Mouse (Mus musculus): ENCODE measurements at regions not wholly inside any gene's neighbourhood (a gene's known extent, or its start where the extent isn't known, plus 50 kb on each side); places are given as distances from the start of the nearest gene placed in this dataset.

GRCm38 (mm10) chr8:126696346-126697010, 102.7 kb upstream of the Irf2bp2 start:
- ATAC-seq (replicated peaks; ENCODE audit: low read depth, poor library complexity, severe bottlenecking), result peak; percentile 33

- ATAC-seq (replicated peaks; ENCODE audit: low read depth, poor library complexity, severe bottlenecking), result no peak
Observed at GRCm38 (mm10) chr8:126694370-126694769, 100.6 kb upstream of the Irf2bp2 start.

- peak; percentile 54 for ATAC-seq (replicated peaks; ENCODE audit: low read depth, poor library complexity, severe bottlenecking)
Observed at GRCm38 (mm10) chr8:126693642-126694041, 99.9 kb upstream of the Irf2bp2 start.

- ATAC-seq (replicated peaks; ENCODE audit: low read depth, poor library complexity, severe bottlenecking), result no peak
Observed at GRCm38 (mm10) chr8:126692711-126693110, 98.9 kb upstream of the Irf2bp2 start.

- ATAC-seq (replicated peaks; ENCODE audit: low read depth, poor library complexity, severe bottlenecking), result no peak
Observed at GRCm38 (mm10) chr8:126692263-126692662, 98.5 kb upstream of the Irf2bp2 start.

- no peak for ATAC-seq (replicated peaks; ENCODE audit: low read depth, poor library complexity, severe bottlenecking)
Observed at GRCm38 (mm10) chr8:126688450-126688849, 94.7 kb upstream of the Irf2bp2 start.

GRCm38 (mm10) chr8:126688014-126688413, 94.2 kb upstream of the Irf2bp2 start:
- no peak for ATAC-seq (replicated peaks; ENCODE audit: low read depth, poor library complexity, severe bottlenecking)

GRCm38 (mm10) chr8:126686827-126687226, 93.0 kb upstream of the Irf2bp2 start:
- no peak for ATAC-seq (replicated peaks; ENCODE audit: low read depth, poor library complexity, severe bottlenecking)

- no peak for ATAC-seq (replicated peaks; ENCODE audit: low read depth, poor library complexity, severe bottlenecking)
Observed at GRCm38 (mm10) chr8:126685365-126685764, 91.6 kb upstream of the Irf2bp2 start.

- peak; percentile 73 for ATAC-seq (replicated peaks; ENCODE audit: low read depth, poor library complexity, severe bottlenecking)
Observed at GRCm38 (mm10) chr8:126683950-126684349, 90.2 kb upstream of the Irf2bp2 start.

- peak; percentile 66 for ATAC-seq (replicated peaks; ENCODE audit: low read depth, poor library complexity, severe bottlenecking)
Observed at GRCm38 (mm10) chr8:126683555-126683947, 89.8 kb upstream of the Irf2bp2 start.

- ATAC-seq (replicated peaks; ENCODE audit: low read depth, poor library complexity, severe bottlenecking), result no peak
Observed at GRCm38 (mm10) chr8:126682817-126683554, 89.2 kb upstream of the Irf2bp2 start.

GRCm38 (mm10) chr8:126681948-126682651, 88.3 kb upstream of the Irf2bp2 start:
- ATAC-seq (replicated peaks; ENCODE audit: low read depth, poor library complexity, severe bottlenecking), result no peak

GRCm38 (mm10) chr8:126678004-126678751, 84.4 kb upstream of the Irf2bp2 start:
- ATAC-seq (replicated peaks; ENCODE audit: low read depth, poor library complexity, severe bottlenecking), result no peak

- ATAC-seq (replicated peaks; ENCODE audit: low read depth, poor library complexity, severe bottlenecking), result no peak
Observed at GRCm38 (mm10) chr8:126675153-126675552, 81.4 kb upstream of the Irf2bp2 start.

- no peak for ATAC-seq (replicated peaks; ENCODE audit: low read depth, poor library complexity, severe bottlenecking)
Observed at GRCm38 (mm10) chr8:126673038-126673740, 79.4 kb upstream of the Irf2bp2 start.

- no peak for ATAC-seq (replicated peaks; ENCODE audit: low read depth, poor library complexity, severe bottlenecking)
Observed at GRCm38 (mm10) chr8:126671594-126671993, 77.8 kb upstream of the Irf2bp2 start.

GRCm38 (mm10) chr8:126669919-126670318, 76.1 kb upstream of the Irf2bp2 start:
- ATAC-seq (replicated peaks; ENCODE audit: low read depth, poor library complexity, severe bottlenecking), result no peak

- ATAC-seq (replicated peaks; ENCODE audit: low read depth, poor library complexity, severe bottlenecking), result no peak
Observed at GRCm38 (mm10) chr8:126669154-126669553, 75.4 kb upstream of the Irf2bp2 start.

- ATAC-seq (replicated peaks; ENCODE audit: low read depth, poor library complexity, severe bottlenecking), result no peak
Observed at GRCm38 (mm10) chr8:126668657-126669025, 74.9 kb upstream of the Irf2bp2 start.
